Mouse (Mus musculus) brain, embryonic 14.5 days (tissue): ENCODE data around the gene Xpnpep2. TPM values are rescaled to one million over a fixed set of nuclear protein-coding genes. Genes with fewer than 3 reads are reported as not detected.

Experiments
- DNase-seq: peaks from one replicate; pipeline ENCODE4 v3.0.0-alpha.2; 2011; ENCODE audit warnings: low read depth
- CTCF ChIP-seq: fragments of 200-500 bp; IDR thresholded peaks from 2 replicates; pipeline ENCODE4 v1.5.1; 2012; ENCODE audit warnings: inconsistent platforms, mild to moderate bottlenecking, moderate library complexity, borderline replicate concordance; ENCODE audit not compliant: insufficient read depth, insufficient read length; ENCODE audit errors: extremely low read depth
- POLR2A ChIP-seq: fragments of 200-500 bp; IDR thresholded peaks from 2 replicates; pipeline ENCODE4 v1.6.1; 2012; ENCODE audit warnings: mild to moderate bottlenecking, inconsistent platforms, borderline replicate concordance; ENCODE audit not compliant: poor library complexity, insufficient read depth, insufficient read length, severe bottlenecking; ENCODE audit errors: extremely low read depth
- polyA plus RNA-seq: library from polyadenylated mRNA; depleted of rRNA; stranded (reverse); fragments of >200 nt; gene quantifications from 2 replicates; pipeline ENCODE4 v1.2.3, GENCODE M21; 2012

The Xpnpep2 gene
- polyA plus RNA-seq, 1 experiment, result 0.90 TPM

- DNase-seq, result no peak
These were observed 29.5 kb downstream of the Xpnpep2 start for GRCm38 (mm10) chrX:48138011-48138410.

GRCm38 (mm10) chrX:48138539-48139275 lies 30.2 kb downstream of the Xpnpep2 start:
- peak; percentile 65 for DNase-seq

More at GRCm38 (mm10) chrX:48138011-48138410, 29.5 kb downstream of the Xpnpep2 start:
- TF ChIP-seq CTCF (no peak), POLR2A (no peak)

GRCm38 (mm10) chrX:48139368-48140285 lies 31.1 kb downstream of the Xpnpep2 start:
- TF ChIP-seq POLR2A (no peak), CTCF (no peak)
- DNase-seq, result peak; percentile 46

More at GRCm38 (mm10) chrX:48138539-48139275, 30.2 kb downstream of the Xpnpep2 start:
- no peak for TF ChIP-seq POLR2A

GRCm38 (mm10) chrX:48140286-48140877 lies 31.9 kb downstream of the Xpnpep2 start:
- no peak for DNase-seq
- TF ChIP-seq CTCF, result no peak
- TF ChIP-seq POLR2A, result no peak

- TF ChIP-seq CTCF (no peak), POLR2A (no peak)
These were observed 33.0 kb downstream of the Xpnpep2 start for GRCm38 (mm10) chrX:48141481-48141880.

GRCm38 (mm10) chrX:48143415-48144335 lies 35.1 kb downstream of the Xpnpep2 start:
- TF ChIP-seq CTCF, result no peak
- no peak for DNase-seq

More at GRCm38 (mm10) chrX:48141481-48141880, 33.0 kb downstream of the Xpnpep2 start:
- DNase-seq, result no peak

- no peak for DNase-seq
- no peak for TF ChIP-seq CTCF
- no peak for TF ChIP-seq POLR2A
These were observed 37.7 kb downstream of the Xpnpep2 start, which contains the start of gene Sash3 for GRCm38 (mm10) chrX:48146262-48146661. Gene Sash3, plus strand, starts transcription at chrX:48146436.

- DNase-seq, result no peak
- no peak for TF ChIP-seq POLR2A
These were observed 38.7 kb downstream of the Xpnpep2 start for GRCm38 (mm10) chrX:48147226-48147625.

- TF ChIP-seq CTCF, result no peak
- no peak for TF ChIP-seq POLR2A
- no peak for DNase-seq
These were observed 39.2 kb downstream of the Xpnpep2 start for GRCm38 (mm10) chrX:48147741-48148186.

- no peak for TF ChIP-seq POLR2A
- TF ChIP-seq CTCF, result no peak
- no peak for DNase-seq
These were observed 43.6 kb downstream of the Xpnpep2 start for GRCm38 (mm10) chrX:48152106-48152505.

GRCm38 (mm10) chrX:48153414-48153813 lies 44.9 kb downstream of the Xpnpep2 start:
- TF ChIP-seq POLR2A, result no peak
- no peak for DNase-seq
